Mouse (Mus musculus) mouse embryonic stem cell (cell line): Measurements from ENCODE around the gene Eed.

Experiments used
- in situ Hi-C, 2 experiments: fragments of 300-500 bp; cut with MboI; formaldehyde crosslinking; loops; 1 replicate in 1 of 2; 3 replicates in 1 of 2; pipeline ENCODE4 v1.14.3; 2019 to 2020; ENCODE audit warnings: low sequenced_read_pairs in 2 of 2, low pct_unique_long_range_greater_than_20kb in 1 of 2, mixed read lengths in 1 of 2; ENCODE audit not compliant: unreplicated experiment in 1 of 2

The Eed gene

GRCm38 (mm10) chr7:89980485-89981422 lies at the start of gene Eed:
Gene Eed (minus strand): TSS chr7:89980983.
- in situ Hi-C loops: loop anchor here in 1 of 2 experiments (25.0 kb wide), 1 partner anchor 482 kb away; the partner anchor contains the start of gene Tmem126a

GRCm38 (mm10) chr7:90029548-90030485 lies 49.0 kb upstream of the Eed start:
- in situ Hi-C loops: no loop called here

GRCm38 (mm10) chr7:90028888-90029547 lies 48.2 kb upstream of the Eed start:
- in situ Hi-C loops: no loop called here

- in situ Hi-C loops: no loop called here
These were observed 44.2 kb upstream of the Eed start for GRCm38 (mm10) chr7:90024975-90025374.

GRCm38 (mm10) chr7:90022974-90023707 lies 42.4 kb upstream of the Eed start:
- in situ Hi-C loops: no loop called here

GRCm38 (mm10) chr7:90020331-90020730 lies 39.5 kb upstream of the Eed start:
- in situ Hi-C loops: no loop called here

- in situ Hi-C loops: no loop called here
These were observed 38.8 kb upstream of the Eed start for GRCm38 (mm10) chr7:90019570-90019969.

GRCm38 (mm10) chr7:90016930-90017588 lies 36.3 kb upstream of the Eed start:
- in situ Hi-C loops: no loop called here

- in situ Hi-C loops: no loop called here
These were observed 35.7 kb upstream of the Eed start for GRCm38 (mm10) chr7:90016459-90016858.

- in situ Hi-C loops: no loop called here
These were observed 26.2 kb upstream of the Eed start for GRCm38 (mm10) chr7:90006667-90007653.

GRCm38 (mm10) chr7:90004781-90005180 lies 24.0 kb upstream of the Eed start:
- in situ Hi-C loops: loop anchor here in 1 of 2 experiments (5.0 kb wide), 1 partner anchor 33 kb away; no protein-coding TSS in a partner anchor

- in situ Hi-C loops: loop anchor here in 1 of 2 experiments (5.0 kb wide), 1 partner anchor 35 kb away; no protein-coding TSS in a partner anchor
These were observed 21.6 kb upstream of the Eed start for GRCm38 (mm10) chr7:90002375-90002774.

- in situ Hi-C loops: loop anchor here in 1 of 2 experiments (10.0 to 25.0 kb wide), 2 partner anchors 155 to 463 kb away; partner anchors contain the start of gene Tmem126a
These were observed 18.7 kb upstream of the Eed start for GRCm38 (mm10) chr7:89999491-89999890.

- in situ Hi-C loops: loop anchor here in 1 of 2 experiments (10.0 to 25.0 kb wide), 2 partner anchors 156 to 464 kb away; partner anchors contain the start of gene Tmem126a
These were observed 17.8 kb upstream of the Eed start for GRCm38 (mm10) chr7:89998624-89999006.

GRCm38 (mm10) chr7:89998006-89998623 lies 17.3 kb upstream of the Eed start:
- in situ Hi-C loops: loop anchor here in 1 of 2 experiments (10.0 to 25.0 kb wide), 2 partner anchors 157 to 464 kb away; partner anchors contain the start of gene Tmem126a
